Mouse (Mus musculus) gonadal fat pad, adult 2 months (tissue): ENCODE measurements around the gene Avpr1a. TPM values are rescaled to one million over a fixed set of nuclear protein-coding genes. Genes with fewer than 3 reads are reported as not detected.
A peak's percentile ranks its signal among the peaks of the same experiment; 100 is the strongest.

Experiments used
- DNase-seq: peaks from one replicate; pipeline ENCODE4 v3.0.0-alpha.2; 2012; ENCODE audit warnings: low read depth
- polyA plus RNA-seq: library from polyadenylated mRNA; depleted of rRNA; stranded (reverse); fragments of >200 nt; gene quantifications from 2 replicates; pipeline ENCODE4 v1.2.3, GENCODE M21; 2012; rRNA removed

Avpr1a gene
- 5.5 and 6.3 TPM in 2 replicates for polyA plus RNA-seq

DNA sequence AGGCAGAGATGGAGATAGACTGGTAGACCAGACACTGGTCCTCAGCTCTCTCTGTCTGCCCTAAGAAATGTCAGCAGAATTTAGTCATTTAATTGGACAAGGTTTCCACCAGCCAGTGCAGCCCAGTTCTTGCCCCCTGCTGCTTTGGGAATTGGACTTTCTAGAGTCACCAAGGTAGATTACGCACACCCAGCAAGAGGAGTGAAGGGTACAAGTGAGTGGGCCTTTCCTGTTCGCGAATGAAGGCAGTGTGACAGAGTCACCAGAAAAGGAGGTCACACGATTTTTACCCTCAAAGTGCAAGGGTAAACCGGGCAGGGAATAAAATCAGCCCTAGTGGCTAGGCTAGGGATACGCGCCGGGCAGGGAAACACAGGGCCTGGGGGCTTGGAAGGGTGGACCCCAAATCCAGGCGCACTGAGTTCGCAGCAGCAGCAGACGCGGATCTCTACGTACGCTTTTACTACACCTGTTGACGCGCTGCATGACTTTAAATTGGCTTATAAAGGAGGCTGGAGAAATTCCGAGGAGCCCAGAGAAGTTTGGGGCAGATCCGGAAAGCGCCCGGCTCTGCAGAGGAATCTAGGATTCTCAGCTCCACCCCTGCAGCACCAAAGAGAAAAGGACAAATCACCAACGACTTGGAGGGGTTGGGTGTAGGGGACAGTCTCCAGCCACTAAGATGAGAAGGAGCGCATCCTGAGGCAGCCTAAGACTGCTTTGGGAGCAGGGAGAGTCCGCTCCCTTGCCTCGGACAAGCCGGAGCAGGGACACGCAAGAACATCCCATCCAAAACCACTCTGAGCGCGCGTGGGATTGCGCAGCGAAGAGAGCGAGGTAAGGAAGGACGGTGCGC lies at the start of gene Avpr1a:
TSS of gene Avpr1a (plus strand) at position 639 of the 856 bp plus-strand sequence.
- DNase-seq: no peak

DNA sequence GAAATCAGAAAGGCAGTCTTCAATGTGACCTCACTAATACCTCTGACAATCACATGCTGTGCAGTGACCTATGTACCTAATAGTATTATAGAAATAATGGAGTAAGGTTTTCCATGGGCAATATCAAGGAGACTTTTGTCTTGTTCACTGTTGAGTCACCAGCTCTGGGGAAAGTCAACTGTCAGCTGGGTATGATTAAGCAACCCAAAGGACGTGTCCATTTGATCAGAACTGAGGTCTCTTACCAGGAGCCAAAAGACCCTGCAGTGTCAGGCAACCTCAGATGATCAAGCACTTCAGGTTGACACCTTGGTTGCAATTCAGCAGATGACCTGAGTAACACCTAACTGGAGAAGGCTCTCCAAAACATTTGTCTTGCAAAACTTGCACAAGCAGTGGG lies 46.0 kb upstream of the Avpr1a start:
- DNase-seq: peak; percentile 82

DNA sequence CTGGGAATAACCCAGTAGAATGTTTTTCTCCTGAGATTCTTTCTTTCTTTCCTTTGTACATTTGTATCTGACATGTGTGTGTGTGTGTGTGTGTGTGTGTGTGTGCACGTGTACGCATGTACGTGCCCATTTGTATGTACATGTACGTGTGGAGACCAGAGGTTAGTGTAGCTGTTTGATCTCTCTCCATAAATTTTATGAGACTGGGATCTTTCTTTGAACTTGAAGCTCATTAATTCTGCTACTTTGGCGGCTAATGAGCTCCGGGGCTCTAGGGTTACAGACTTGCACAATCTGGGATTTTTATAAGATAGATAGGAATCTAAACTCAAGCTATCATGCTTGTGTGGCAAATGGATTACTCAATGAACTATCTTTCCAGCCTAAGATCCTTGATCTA lies 42.0 kb upstream of the Avpr1a start:
- peak; percentile 62 for DNase-seq

DNA sequence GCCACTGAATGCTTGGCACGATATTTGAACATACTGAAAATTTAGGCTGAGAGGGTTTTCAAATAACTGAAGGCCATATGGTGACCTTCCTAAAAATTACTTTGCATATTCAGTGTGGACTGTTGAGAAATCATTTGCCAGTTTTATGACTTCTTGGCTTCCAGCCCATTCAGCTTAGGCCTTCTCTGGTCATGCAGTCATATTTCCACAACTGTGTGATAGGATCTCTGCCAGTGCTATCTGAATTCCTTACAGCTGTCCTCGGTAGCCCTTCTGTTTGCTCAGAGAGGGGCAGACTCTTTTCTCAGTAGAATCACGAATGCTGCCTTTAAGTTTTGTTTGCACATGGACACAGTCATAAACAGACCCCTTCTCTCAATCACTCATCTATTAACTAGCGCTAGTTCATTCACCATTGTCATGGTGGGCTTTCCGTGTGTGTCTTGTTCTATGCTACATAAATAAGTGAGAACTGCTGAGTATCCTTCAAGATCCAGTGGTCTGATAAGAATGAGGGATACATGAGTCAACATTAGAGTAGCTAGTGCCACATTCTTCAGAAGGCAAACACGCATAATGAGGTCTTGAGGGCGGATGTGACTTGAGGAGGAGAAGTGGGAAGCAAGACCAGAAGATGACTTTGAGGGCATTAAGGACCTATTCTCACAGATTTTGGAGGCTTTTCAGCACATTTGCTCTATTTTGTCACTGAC lies 39.4 kb upstream of the Avpr1a start:
- DNase-seq: no peak

DNA sequence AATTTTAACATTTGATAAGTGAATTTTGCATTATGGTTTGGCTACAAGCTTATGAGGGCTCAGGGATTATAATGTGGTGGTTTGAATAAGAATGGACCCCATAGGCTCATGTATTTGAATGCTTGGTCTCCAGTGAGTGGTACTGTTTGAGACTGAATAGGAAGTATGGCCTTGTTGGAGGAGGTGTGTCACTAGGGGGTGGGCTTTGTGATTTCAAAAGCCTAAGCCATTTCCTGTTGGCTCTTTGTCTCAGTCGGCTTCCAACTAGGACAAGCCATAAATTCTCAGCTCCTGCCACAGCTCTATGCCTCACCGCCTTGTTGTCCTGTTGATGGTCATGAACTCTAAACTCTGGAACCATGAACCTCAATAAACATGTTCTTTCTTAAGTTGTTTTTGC lies 37.5 kb upstream of the Avpr1a start:
- no peak for DNase-seq

DNA sequence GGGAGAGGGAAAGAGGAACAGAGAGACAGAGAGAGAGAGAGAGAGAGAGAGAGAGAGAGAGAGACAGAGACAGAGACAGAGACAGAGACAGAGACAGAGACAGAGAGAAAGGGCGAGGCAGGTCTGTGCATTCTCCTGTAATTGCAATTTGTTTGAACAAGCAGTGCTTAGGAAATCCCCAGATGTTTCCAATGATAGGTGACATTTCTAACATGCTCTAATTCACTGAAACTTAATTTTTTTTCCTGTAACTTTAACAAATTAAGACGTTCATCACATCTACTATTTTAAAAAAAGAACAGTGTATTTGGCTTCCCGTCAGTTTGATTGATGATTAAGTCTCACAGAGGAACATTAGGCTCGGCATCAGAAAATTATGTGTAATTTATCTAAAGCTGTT lies 15.6 kb upstream of the Avpr1a start:
- no peak for DNase-seq

DNA sequence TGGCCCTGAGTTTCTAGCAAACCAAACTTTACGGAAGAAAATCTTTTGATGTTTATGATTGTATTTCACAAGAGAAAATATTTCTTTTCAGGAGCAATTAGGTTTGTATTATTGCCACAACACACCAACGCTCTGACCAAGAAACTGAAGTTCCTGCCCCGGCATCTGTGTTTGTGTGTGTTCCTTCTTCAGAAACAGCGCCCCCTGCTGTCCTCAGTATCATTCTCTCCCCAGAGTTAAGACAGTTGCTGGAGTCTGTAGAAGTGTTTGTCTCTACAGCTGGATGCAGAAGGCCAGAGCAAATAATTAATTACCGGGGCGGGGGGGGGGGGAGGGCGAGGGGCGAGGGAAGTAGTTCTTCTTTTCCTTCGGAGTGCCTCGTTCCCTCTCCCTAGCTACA lies 1.0 kb upstream of the Avpr1a start:
- DNase-seq: peak; percentile 49

DNA sequence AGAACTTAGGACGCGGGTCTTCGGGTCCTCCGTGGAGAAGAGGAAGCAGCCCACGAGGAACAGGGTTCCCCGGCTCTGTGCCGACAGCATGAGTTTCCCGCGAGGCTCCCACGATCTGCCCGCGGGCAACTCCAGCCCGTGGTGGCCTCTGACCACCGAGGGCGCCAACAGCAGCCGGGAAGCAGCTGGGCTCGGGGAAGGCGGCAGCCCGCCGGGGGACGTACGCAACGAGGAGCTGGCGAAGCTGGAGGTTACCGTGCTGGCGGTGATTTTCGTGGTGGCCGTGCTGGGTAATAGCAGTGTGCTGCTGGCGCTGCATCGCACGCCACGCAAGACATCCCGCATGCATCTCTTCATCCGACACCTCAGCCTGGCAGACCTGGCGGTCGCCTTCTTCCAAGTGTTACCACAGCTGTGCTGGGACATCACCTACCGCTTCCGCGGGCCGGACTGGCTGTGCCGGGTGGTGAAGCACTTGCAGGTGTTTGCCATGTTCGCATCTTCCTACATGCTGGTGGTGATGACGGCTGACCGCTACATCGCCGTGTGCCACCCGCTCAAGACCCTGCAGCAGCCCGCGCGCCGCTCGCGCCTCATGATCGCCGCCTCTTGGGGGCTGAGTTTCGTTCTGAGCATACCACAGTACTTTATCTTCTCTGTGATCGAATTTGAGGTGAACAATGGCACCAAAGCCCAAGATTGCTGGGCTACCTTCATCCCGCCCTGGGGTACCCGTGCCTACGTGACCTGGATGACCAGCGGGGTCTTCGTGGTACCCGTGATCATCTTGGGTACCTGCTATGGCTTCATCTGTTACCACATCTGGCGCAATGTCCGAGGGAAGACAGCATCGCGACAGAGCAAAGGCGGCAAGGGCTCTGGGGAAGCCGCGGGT lies 665 bp downstream of the Avpr1a start:
- DNase-seq: no peak

DNA sequence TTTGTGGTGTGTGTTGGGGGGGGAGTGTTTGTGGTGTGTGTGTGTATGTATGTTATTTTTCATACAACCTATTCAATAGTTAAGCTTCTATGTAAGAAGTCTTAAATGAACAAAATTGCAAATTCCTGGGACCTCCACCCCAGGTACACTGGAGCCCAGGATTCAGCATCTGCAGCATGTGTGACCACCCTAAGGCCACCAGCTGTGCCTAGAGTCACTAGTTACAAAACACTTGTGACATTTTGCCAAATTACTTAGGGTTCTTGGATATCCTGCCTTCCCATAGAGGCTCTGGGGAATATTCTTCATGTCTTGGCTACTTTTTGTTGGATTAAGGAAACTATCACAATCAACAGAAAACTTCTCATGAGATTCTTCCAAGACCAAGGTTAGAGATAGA lies 1.6 kb downstream of the Avpr1a start:
- no peak for DNase-seq

DNA sequence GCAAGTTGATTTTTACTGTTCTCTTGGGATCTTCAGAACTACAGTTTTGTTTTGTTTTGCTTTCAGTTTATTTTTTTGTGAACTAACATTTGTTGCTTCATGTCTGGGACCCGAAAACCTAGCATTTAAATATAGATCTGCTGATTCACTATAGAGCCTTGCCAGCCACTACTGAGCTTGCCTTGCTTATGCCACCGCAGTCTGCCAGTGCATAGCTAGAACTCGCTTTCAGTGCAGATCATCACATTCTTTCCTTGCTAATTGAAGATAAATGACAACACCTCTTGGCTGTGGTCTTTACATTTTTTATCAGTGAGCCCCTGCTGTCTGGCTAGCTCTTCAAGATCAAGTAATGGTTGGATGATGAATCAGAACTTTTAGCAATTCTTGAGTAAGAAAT lies 5.2 kb downstream of the Avpr1a start:
- no peak for DNase-seq

DNA sequence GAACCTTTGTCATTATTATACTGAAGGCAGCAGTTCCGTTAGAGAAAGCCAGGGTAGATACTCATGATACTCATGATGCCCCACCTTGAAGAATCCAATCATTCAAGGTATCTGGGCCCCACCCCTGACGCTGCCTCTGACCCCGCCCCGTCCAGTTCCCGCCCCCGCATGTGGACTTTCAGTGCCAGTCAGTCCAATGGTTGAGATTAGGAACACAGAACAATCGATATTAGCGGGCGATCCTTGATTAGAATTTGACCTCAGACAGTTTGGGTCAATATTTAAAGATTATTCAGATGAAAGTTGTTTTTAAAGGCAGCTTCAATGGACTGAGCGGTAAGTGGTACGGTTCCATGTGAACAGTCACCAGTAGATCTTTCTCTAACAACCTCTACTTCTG lies 7.5 kb downstream of the Avpr1a start:
- DNase-seq: no peak

DNA sequence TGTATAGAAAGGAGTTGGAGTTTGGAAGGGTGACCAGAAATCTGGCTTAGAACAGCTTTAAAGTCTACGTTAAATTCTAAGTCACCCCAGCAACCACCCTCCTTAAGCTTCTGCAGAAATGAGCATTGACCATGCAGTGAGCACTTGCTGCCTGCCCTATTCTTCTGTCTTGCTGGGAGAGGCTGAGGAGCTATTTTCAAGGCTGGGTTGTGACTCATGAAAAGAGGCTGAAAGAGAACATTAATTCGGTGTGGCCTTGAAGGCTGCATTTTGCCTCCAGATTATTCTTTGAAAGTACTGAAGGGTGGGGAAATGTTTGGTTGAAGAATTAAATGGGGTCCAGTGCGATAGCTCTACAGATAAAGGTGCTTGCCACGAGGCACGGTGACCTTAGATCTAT lies 28.5 kb downstream of the Avpr1a start:
- no peak for DNase-seq

DNA sequence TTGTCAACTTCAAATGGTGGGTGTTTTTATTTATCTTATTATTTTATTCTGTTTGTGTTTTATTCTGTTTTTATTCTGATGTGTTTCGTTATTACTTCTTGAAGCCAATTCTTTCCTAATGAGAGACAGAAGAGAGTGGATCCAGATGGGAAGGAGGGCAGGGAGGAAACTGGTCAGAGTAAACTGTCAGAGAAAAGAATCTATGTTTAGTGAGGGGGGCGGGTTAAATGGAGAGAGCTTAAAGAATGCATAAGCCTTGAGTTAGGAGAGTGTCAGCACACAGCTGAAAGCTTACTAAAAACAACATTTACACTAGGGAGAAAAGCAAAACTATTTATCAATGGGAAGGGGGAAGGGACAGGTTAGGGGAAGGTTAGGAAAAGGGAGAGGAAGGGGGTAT lies 50.3 kb downstream of the Avpr1a start:
- DNase-seq: no peak

DNA sequence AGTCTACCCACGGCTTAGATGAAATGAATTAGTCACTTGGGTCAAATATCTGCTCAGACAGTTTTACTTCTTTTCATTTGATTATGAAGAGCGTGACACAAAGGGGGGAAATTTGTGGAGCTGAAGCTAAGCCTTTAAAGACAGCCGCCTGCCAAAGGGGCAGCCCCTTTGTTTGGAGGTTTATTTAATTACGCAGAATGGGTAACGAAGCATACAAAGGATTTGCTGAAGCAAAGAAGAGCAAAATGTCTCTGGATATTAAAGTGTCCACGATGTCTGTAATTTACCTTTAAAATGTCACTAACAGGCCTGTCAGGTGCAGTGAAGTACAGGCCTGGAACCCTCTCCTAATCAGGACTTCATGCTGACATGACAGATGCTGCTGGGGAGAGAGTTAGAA lies 51.0 kb downstream of the Avpr1a start:
- DNase-seq: no peak

Other genes starting within 250 kb of the Avpr1a start
- gene Ppm1h, start 230.3 kb downstream of the Avpr1a start, polyA plus RNA-seq: 9.4 and 17.7 TPM in 2 replicates